Mouse (Mus musculus) hindbrain, embryonic 14.5 days (tissue): ENCODE results near the gene Psmc3. TPM values are rescaled to one million over a fixed set of nuclear protein-coding genes. Genes with fewer than 3 reads are reported as not detected.
"Not testable (repeated sequence)": the region's sequence is repeated elsewhere in the genome, so short reads cannot be mapped to it uniquely, and the experiment has no call there.

Experiments
- ATAC-seq: fragments of 200-750 bp; cut with Nextera tagmentation; 2 replicates; pipeline ENCODE4 v1.8.0; 2017; ENCODE audit warnings: moderate number of reproducible peaks, mild to moderate bottlenecking, moderate TSS enrichment, moderate library complexity; ENCODE audit not compliant: low FRiP score
- DNase-seq: peaks from one replicate; pipeline ENCODE4 v3.0.0-alpha.2; 2015; ENCODE audit warnings: low spot score
- H3K27ac ChIP-seq: fragments of 300-500 bp; sonication (generic); 2 replicates; pipeline ENCODE4 v1.5.1; 2014; ENCODE audit warnings: mild to moderate bottlenecking, moderate library complexity
- H3K27me3 ChIP-seq: fragments of 300-500 bp; sonication (generic); 2 replicates; pipeline ENCODE4 v1.6.1; 2014; ENCODE audit warnings: mild to moderate bottlenecking, low read length, mixed read lengths; ENCODE audit not compliant: control insufficient read depth, insufficient read depth
- H3K36me3 ChIP-seq: fragments of 300-500 bp; sonication (generic); replicated peaks from 2 replicates; pipeline ENCODE4 v1.6.1; 2014; ENCODE audit not compliant: control insufficient read depth, insufficient read depth
- H3K4me1 ChIP-seq: fragments of 300-500 bp; sonication (generic); replicated peaks from 2 replicates; pipeline ENCODE4 v1.6.1; 2014; ENCODE audit warnings: antibody characterized with exemption, low read length, mixed read lengths; ENCODE audit not compliant: control insufficient read depth, insufficient read depth
- H3K4me2 ChIP-seq: fragments of 300-500 bp; sonication (generic); replicated peaks from 2 replicates; pipeline ENCODE4 v1.6.1; 2014; ENCODE audit warnings: mild to moderate bottlenecking, moderate library complexity
- H3K4me3 ChIP-seq: fragments of 300-500 bp; sonication (generic); replicated peaks from 2 replicates; pipeline ENCODE4 v1.5.1; 2014; ENCODE audit warnings: mild to moderate bottlenecking, low read length
- H3K9ac ChIP-seq: fragments of 300-500 bp; sonication (generic); 2 replicates; pipeline ENCODE4 v1.6.1; 2014
- H3K9me3 ChIP-seq: fragments of 300-500 bp; sonication (generic); 2 replicates; pipeline ENCODE4 v1.6.1; 2016; ENCODE audit warnings: low read length; ENCODE audit not compliant: control insufficient read depth
- WGBS: fragments of 180-500 bp; shearing (Covaris S2); extraction: QIAGEN DNeasy Blood & Tissue Kit; methylation state at CpG from one replicate; pipeline ENCODE4 v1.1.7; 2014; 5-methylcytosine and 5-hydroxymethylcytosine counted together
- polyA plus RNA-seq: library from polyadenylated mRNA; unstranded; fragments of >200 nt; fragmentation: Nextera tagmentation; extraction: Ambion mirVana; gene quantifications from 2 replicates; pipeline ENCODE4 v1.2.1, GENCODE M21; 2014

The Psmc3 gene
- polyA plus RNA-seq, 1 experiment from 2014 or later, result 237 TPM

- H3K27me3 ChIP-seq, result no peaks in the 10 kb centered on the region
- H3K9me3 ChIP-seq, result no peaks in the 10 kb centered on the region
- ATAC-seq, result no peak
- no peak for DNase-seq
- H3K27ac ChIP-seq, result no peak overlapping the region
- WGBS, result 83% methylated on average over 10 of the region's 10 CpGs
- no peak overlapping the region for H3K4me3 ChIP-seq
- no peak overlapping the region for H3K4me2 ChIP-seq
- no peaks in the 10 kb centered on the region for H3K36me3 ChIP-seq
- H3K9ac ChIP-seq, result no peak overlapping the region
- no peaks in the 10 kb centered on the region for H3K4me1 ChIP-seq
Observed at GRCm38 (mm10) chr2:91097015-91097414, 43.2 kb downstream of the Psmc3 start.

GRCm38 (mm10) chr2:91098156-91098555 lies 44.3 kb downstream of the Psmc3 start:
- Histone ChIP-seq H3K4me2 (no peak overlapping the region), H3K27ac (no peak overlapping the region), H3K27me3 (no peaks in the 10 kb centered on the region), H3K4me3 (no peak overlapping the region), H3K4me1 (no peaks in the 10 kb centered on the region), H3K9me3 (no peaks in the 10 kb centered on the region), H3K36me3 (no peaks in the 10 kb centered on the region), H3K9ac (no peak overlapping the region)
- DNase-seq (no peak), ATAC-seq (no peak)
- WGBS, result 95% methylated on average over 2 of the region's 2 CpGs

- DNase-seq (peak; percentile 92), ATAC-seq (peak; percentile 83; the same call in 1 of the 2 replicates)
- no peaks in the 10 kb centered on the region for H3K9me3 ChIP-seq
- no peak overlapping the region for H3K4me3 ChIP-seq
- no peak overlapping the region for H3K27ac ChIP-seq
- WGBS, result 8% methylated on average over 7 of the region's 7 CpGs
- no peak overlapping the region for H3K4me2 ChIP-seq
- H3K27me3 ChIP-seq, result no peaks in the 10 kb centered on the region
- H3K4me1 ChIP-seq, result no peaks in the 10 kb centered on the region
- no peaks in the 10 kb centered on the region for H3K36me3 ChIP-seq
- H3K9ac ChIP-seq, result no peak overlapping the region
Observed at GRCm38 (mm10) chr2:91101124-91101740, 47.4 kb downstream of the Psmc3 start.

- DNase-seq, result no peak
- Histone ChIP-seq H3K9ac (no peak overlapping the region), H3K4me1 (no peaks in the 10 kb centered on the region), H3K27me3 (no peaks in the 10 kb centered on the region), H3K4me3 (no peak overlapping the region), H3K4me2 (no peak overlapping the region), H3K27ac (no peak overlapping the region), H3K9me3 (no peaks in the 10 kb centered on the region), H3K36me3 (no peaks in the 10 kb centered on the region)
- ATAC-seq, result no peak
- 89% methylated on average over 3 of the region's 3 CpGs for WGBS
Observed at GRCm38 (mm10) chr2:91108156-91108555, 54.3 kb downstream of the Psmc3 start.

- Histone ChIP-seq H3K9ac (no peak overlapping the region), H3K27ac (no peak overlapping the region), H3K27me3 (no peaks in the 10 kb centered on the region), H3K4me3 (no peak overlapping the region), H3K4me1 (no peaks in the 10 kb centered on the region), H3K36me3 (no peaks in the 10 kb centered on the region), H3K9me3 (no peaks in the 10 kb centered on the region), H3K4me2 (no peak overlapping the region)
- WGBS, result 86% methylated on average over 5 of the region's 5 CpGs
- ATAC-seq (no peak), DNase-seq (no peak)
Observed at GRCm38 (mm10) chr2:91109241-91109640, 55.4 kb downstream of the Psmc3 start.

GRCm38 (mm10) chr2:91109807-91110385 lies 56.1 kb downstream of the Psmc3 start:
- DNase-seq (no peak), ATAC-seq (no peak)
- Histone ChIP-seq H3K9me3 (no peaks in the 10 kb centered on the region), H3K36me3 (no peaks in the 10 kb centered on the region), H3K4me3 (no peak overlapping the region), H3K27ac (no peak overlapping the region), H3K27me3 (no peaks in the 10 kb centered on the region), H3K4me2 (no peak overlapping the region), H3K4me1 (0 out of 2 replicates have a peak, but pooled peaks cover under 1% of the 10 kb centered on the region), H3K9ac (no peak overlapping the region)
- WGBS, result 91% methylated on average over 5 of the region's 5 CpGs

GRCm38 (mm10) chr2:91110429-91110828 lies 56.6 kb downstream of the Psmc3 start:
- ATAC-seq (no peak), DNase-seq (no peak)
- Histone ChIP-seq H3K27me3 (0 out of 2 replicates have a peak, but pooled peaks cover 3% of the 10 kb centered on the region), H3K4me2 (no peak overlapping the region), H3K9ac (no peak overlapping the region), H3K4me3 (no peak overlapping the region), H3K4me1 (peaks cover 6% of the 10 kb centered on the region; the same call in 1 of the 2 replicates), H3K9me3 (no peaks in the 10 kb centered on the region), H3K36me3 (no peaks in the 10 kb centered on the region), H3K27ac (no peak overlapping the region)
- WGBS, result 77% methylated on average over 6 of the region's 6 CpGs

GRCm38 (mm10) chr2:91111832-91112231 lies 58.0 kb downstream of the Psmc3 start:
- WGBS, result 97% methylated on average over 3 of the region's 3 CpGs
- not testable (repeated sequence) for H3K4me3 ChIP-seq, H3K9me3 ChIP-seq, H3K27me3 ChIP-seq, H3K4me1 ChIP-seq, ATAC-seq, H3K27ac ChIP-seq, DNase-seq, H3K4me2 ChIP-seq, H3K9ac ChIP-seq, H3K36me3 ChIP-seq

GRCm38 (mm10) chr2:91112491-91112890 lies 58.7 kb downstream of the Psmc3 start:
- no peak overlapping the region for H3K9ac ChIP-seq
- no peak overlapping the region for H3K4me3 ChIP-seq
- no peak overlapping the region for H3K27ac ChIP-seq
- H3K4me2 ChIP-seq, result no peak overlapping the region
- no peaks in the 10 kb centered on the region for H3K9me3 ChIP-seq
- peaks cover 6% of the 10 kb centered on the region; the same call in 1 of the 2 replicates for H3K4me1 ChIP-seq
- DNase-seq, result no peak
- H3K27me3 ChIP-seq, result 0 out of 2 replicates have a peak, but pooled peaks cover 4% of the 10 kb centered on the region
- no peak for ATAC-seq
- no peaks in the 10 kb centered on the region for H3K36me3 ChIP-seq
- WGBS, result 65% methylated on average over 4 of the region's 4 CpGs
